Mouse (Mus musculus) stomach, postnatal 0 days (tissue): ENCODE data around the gene Heatr9.
"Not testable (repeated sequence)": the region's sequence is repeated elsewhere in the genome, so short reads cannot be mapped to it uniquely, and the experiment has no call there.

Source experiments
- CTCF ChIP-seq: IDR thresholded peaks from 2 replicates; pipeline ENCODE4 v1.5.1; 2016; ENCODE audit warnings: antibody characterized with exemption, low read depth, mild to moderate bottlenecking, moderate library complexity
- EP300 ChIP-seq: optimal IDR thresholded peaks from 2 replicates; pipeline ENCODE3; 2016; ENCODE audit warnings: antibody characterized with exemption

DNA sequence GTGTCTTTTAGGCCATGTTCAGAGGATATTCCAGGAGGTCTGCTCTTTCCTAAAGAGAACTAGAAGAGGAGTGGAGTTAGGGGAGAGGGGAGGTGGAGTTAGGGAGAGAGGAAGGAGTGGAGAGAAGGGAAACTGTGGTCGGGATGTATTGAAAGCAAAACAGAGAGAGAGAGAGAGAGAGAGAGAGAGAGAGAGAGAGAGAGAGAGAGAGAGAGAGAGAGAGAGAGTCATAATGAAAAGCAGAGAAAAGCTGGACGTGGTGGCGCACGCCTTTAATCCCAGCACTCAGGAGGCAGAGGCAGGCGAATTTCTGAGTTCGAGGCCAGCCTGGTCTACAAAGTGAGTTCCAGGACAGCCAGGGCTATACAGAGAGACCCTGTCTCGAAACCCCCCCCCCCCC, 29.1 kb upstream of the Heatr9 start:
- not testable (repeated sequence) for TF ChIP-seq CTCF, EP300
